Mouse (Mus musculus) hematopoietic stem cell, adult 5-6 weeks (primary cell): Measurements from ENCODE around the gene A730015C16Rik. TPM values are rescaled to one million over a fixed set of nuclear protein-coding genes. Genes with fewer than 3 reads are reported as not detected.

Experiments used
- ATAC-seq, 2 experiments: fragments of 125-278 bp in 1 of 2; replicated peaks in 1 of 2; 2 replicates each; pipeline ENCODE4 v1.8.0; 2016 to 2017; ENCODE audit warnings: inconsistent platforms in 2 of 2, mild to moderate bottlenecking in 2 of 2, moderate number of reproducible peaks in 2 of 2, low read depth in 1 of 2, moderate TSS enrichment in 1 of 2; ENCODE audit not compliant: low FRiP score in 2 of 2, poor library complexity in 2 of 2, severe bottlenecking in 2 of 2, insufficient read depth in 1 of 2, low TSS enrichment in 1 of 2
- total RNA-seq: library from RNA; stranded (forward); fragments of 172-1452, 232-1000 nt; gene quantifications from 2 replicates; pipeline ENCODE4 v1.2.3, GENCODE M21; 2017

Gene A730015C16Rik
- total RNA-seq, 1 experiment from 2014 or later, result 2.0 TPM

- ATAC-seq, result peak; percentile 59 to 66
Measured at GRCm38 (mm10) chr4:108834115-108834970, 14.1 kb downstream of the A730015C16Rik start, which contains the start of gene Txndc12. Gene Txndc12, plus strand, starts transcription at chr4:108834601.

GRCm38 (mm10) chr4:108833828-108834114 is 14.6 kb downstream of the A730015C16Rik start:
- ATAC-seq, result peak in 1 of 2 experiments; percentile 10; a peak in 1 of 4 replicates

- peak; percentile 90 to 94 for ATAC-seq
Measured at GRCm38 (mm10) chr4:108832916-108833827, 15.2 kb downstream of the A730015C16Rik start, which contains the start of gene Btf3l4. Gene Btf3l4, minus strand, starts transcription at chr4:108833614.

GRCm38 (mm10) chr4:108830698-108831097 is 17.7 kb downstream of the A730015C16Rik start:
- no peak for ATAC-seq

- ATAC-seq, result no peak
Measured at GRCm38 (mm10) chr4:108826643-108827042, 21.8 kb downstream of the A730015C16Rik start.

- no peak for ATAC-seq
Measured at GRCm38 (mm10) chr4:108826096-108826495, 22.3 kb downstream of the A730015C16Rik start.

- ATAC-seq, result no peak
Measured at GRCm38 (mm10) chr4:108825677-108826076, 22.7 kb downstream of the A730015C16Rik start.

- ATAC-seq, result no peak
Measured at GRCm38 (mm10) chr4:108811550-108811949, 36.9 kb downstream of the A730015C16Rik start.

GRCm38 (mm10) chr4:108811142-108811541 is 37.3 kb downstream of the A730015C16Rik start:
- ATAC-seq, result no peak

- no peak for ATAC-seq
Measured at GRCm38 (mm10) chr4:108803535-108803934, 44.9 kb downstream of the A730015C16Rik start.

- peak; percentile 53 to 76; a peak in 1 of 4 replicates for ATAC-seq
Measured at GRCm38 (mm10) chr4:108798083-108798830, 50.2 kb downstream of the A730015C16Rik start.

Other genes with a start within 250 kb of the A730015C16Rik start
- 40.4 and 46.0 TPM in 2 replicates for gene Cc2d1b, start 228.7 kb downstream of the A730015C16Rik start, total RNA-seq
- not detected in 2 replicates for gene 3110021N24Rik, start 129.0 kb downstream of the A730015C16Rik start, total RNA-seq
- 1.9 and 3.2 TPM in 2 replicates for gene Zfyve9, start 67.8 kb downstream of the A730015C16Rik start, total RNA-seq
- gene Btf3l4, start 15.0 kb downstream of the A730015C16Rik start, total RNA-seq, result 86.5 and 89.5 TPM in 2 replicates
- gene Txndc12, start 14.0 kb downstream of the A730015C16Rik start, total RNA-seq, result 60.1 and 72.5 TPM in 2 replicates
- 32.9 and 35.3 TPM in 2 replicates for gene Kti12, start 834 bp downstream of the A730015C16Rik start, total RNA-seq
- gene Rab3b, start 30.4 kb upstream of the A730015C16Rik start, total RNA-seq, result not detected in 2 replicates
- 69.7 and 153 TPM in 2 replicates for gene Nrd1, start 152.0 kb upstream of the A730015C16Rik start, total RNA-seq